Mouse (Mus musculus) stomach, postnatal 0 days (tissue): ENCODE data around the gene Serpinb6a.

Experiments used
- CTCF ChIP-seq: IDR thresholded peaks from 2 replicates; pipeline ENCODE4 v1.5.1; 2016; ENCODE audit warnings: antibody characterized with exemption, low read depth, mild to moderate bottlenecking, moderate library complexity
- EP300 ChIP-seq: optimal IDR thresholded peaks from 2 replicates; pipeline ENCODE3; 2016; ENCODE audit warnings: antibody characterized with exemption

DNA sequence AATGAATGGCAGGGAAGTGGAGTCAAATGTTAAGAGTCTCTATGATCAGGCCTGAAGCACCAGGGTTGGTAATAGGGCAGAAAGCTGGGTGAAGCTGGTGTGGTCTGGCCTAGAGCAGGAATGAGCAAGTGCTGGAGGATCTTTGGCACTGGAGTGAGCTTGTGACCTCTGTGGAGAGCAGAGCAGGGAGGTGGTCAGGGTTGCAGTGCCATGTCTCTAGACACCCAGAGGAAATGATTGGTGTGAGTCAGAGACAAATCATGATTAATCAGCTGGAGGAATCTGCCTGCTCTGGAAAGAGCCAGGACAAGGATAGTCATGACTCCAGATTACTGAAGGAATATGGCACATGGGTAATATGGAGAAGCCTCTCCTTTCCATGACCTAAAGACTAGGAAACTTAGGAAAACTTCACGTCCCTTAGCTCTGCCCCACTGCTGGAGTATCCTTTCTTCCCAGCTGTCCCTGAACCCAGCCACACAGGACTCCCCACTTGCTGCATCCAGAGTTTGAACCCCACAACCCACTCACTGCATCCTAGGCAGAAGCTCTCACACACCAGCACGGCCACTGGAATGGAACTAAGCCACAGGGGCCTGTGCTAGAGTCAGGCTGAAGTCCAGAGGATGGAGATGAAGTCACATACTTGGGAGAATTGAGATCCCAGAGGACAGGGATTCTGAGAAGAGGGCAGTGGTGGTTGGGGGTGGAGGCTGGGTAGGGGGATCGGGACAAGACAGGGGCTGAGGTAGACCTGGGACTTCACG, 51.1 kb downstream of the Serpinb6a start:
- TF ChIP-seq CTCF (no peak), EP300 (no peak)
